Mouse (Mus musculus) megakaryocyte, adult 5-6 weeks (primary cell): Measurements from ENCODE around the gene Gm3696. TPM values are rescaled to one million over a fixed set of nuclear protein-coding genes. Genes with fewer than 3 reads are reported as not detected.
"Not testable (repeated sequence)": the region's sequence is repeated elsewhere in the genome, so short reads cannot be mapped to it uniquely, and the experiment has no call there.

ENCODE experiments used
- ATAC-seq: 2 replicates; pipeline ENCODE4 v1.8.0; 2016; ENCODE audit warnings: mild to moderate bottlenecking, inconsistent platforms; ENCODE audit not compliant: poor library complexity, severe bottlenecking
- total RNA-seq, 2 experiments: library from RNA; stranded (forward) in 1 of 2; stranded (reverse) in 1 of 2; fragments of 153-499, 151-499 nt in 1 of 2; fragments of 221-1000, 200-1000 nt in 1 of 2; gene quantifications; 2 replicates each; pipeline versions ENCODE4 v1.2.3 to v1.2.4; 2015 to 2017

The Gm3696 gene
- not detected in 2 replicates for total RNA-seq (2015)
- not detected in 2 replicates for total RNA-seq (2017)

GRCm38 (mm10) chr14:7100521-7100920 lies at the start of gene Gm3696:
Gm3696 (minus strand) TSS chr14:7100621.
- ATAC-seq = not testable (repeated sequence)

GRCm38 (mm10) chr14:7125312-7125711 lies 24.9 kb upstream of the Gm3696 start, which contains the start of gene Gm6676:
Gm6676 (minus strand) TSS chr14:7125412.
- not testable (repeated sequence) for ATAC-seq

- not testable (repeated sequence) for ATAC-seq
These were observed 4.8 kb upstream of the Gm3696 start for GRCm38 (mm10) chr14:7105124-7105802.

GRCm38 (mm10) chr14:7044870-7045269 lies 55.6 kb downstream of the Gm3696 start, which contains the start of gene Gm3685:
Gm3685 (minus strand) TSS chr14:7044970.
- not testable (repeated sequence) for ATAC-seq

Other genes starting within 250 kb of the Gm3696 start
- not detected in 2 replicates for gene Gm3667, start 210.7 kb downstream of the Gm3696 start, total RNA-seq (2015)
- not detected in 2 replicates for gene Gm3667, start 210.7 kb downstream of the Gm3696 start, total RNA-seq (2017)
- not detected in 2 replicates for gene Gm6356, start 126.8 kb downstream of the Gm3696 start, total RNA-seq (2015)
- gene Gm6356, start 126.8 kb downstream of the Gm3696 start, total RNA-seq (2017) = not detected in 2 replicates
- gene Gm10406, start 73.2 kb downstream of the Gm3696 start, total RNA-seq (2015) = not detected in 2 replicates
- gene Gm10406, start 73.2 kb downstream of the Gm3696 start, total RNA-seq (2017) = not detected in 2 replicates
- not detected in 2 replicates for gene Gm3685, start 55.7 kb downstream of the Gm3696 start, total RNA-seq (2015)
- gene Gm3685, start 55.7 kb downstream of the Gm3696 start, total RNA-seq (2017) = not detected in 2 replicates
- not detected in 2 replicates for gene Gm6676, start 24.8 kb upstream of the Gm3696 start, total RNA-seq (2015)
- not detected in 2 replicates for gene Gm6676, start 24.8 kb upstream of the Gm3696 start, total RNA-seq (2017)
- 0.20 TPM in 1 of 2 replicates, not detected in the other for gene Gm3512, start 73.9 kb upstream of the Gm3696 start, total RNA-seq (2015)
- not detected in 2 replicates for gene Gm3512, start 73.9 kb upstream of the Gm3696 start, total RNA-seq (2017)
- not detected in 2 replicates for gene Gm16434, start 93.9 kb upstream of the Gm3696 start, total RNA-seq (2015)
- gene Gm16434, start 93.9 kb upstream of the Gm3696 start, total RNA-seq (2017) = not detected in 2 replicates
- not detected in 2 replicates for gene Gm3727, start 164.1 kb upstream of the Gm3696 start, total RNA-seq (2015)
- gene Gm3727, start 164.1 kb upstream of the Gm3696 start, total RNA-seq (2017) = not detected in 2 replicates
- gene Gm3739, start 214.4 kb upstream of the Gm3696 start, total RNA-seq (2015) = not detected in 2 replicates
- gene Gm3739, start 214.4 kb upstream of the Gm3696 start, total RNA-seq (2017) = not detected in 2 replicates
- gene Gm5797, start 231.8 kb upstream of the Gm3696 start, total RNA-seq (2015) = not detected in 2 replicates
- not detected in 2 replicates for gene Gm5797, start 231.8 kb upstream of the Gm3696 start, total RNA-seq (2017)